Comparison of ENCODE assay signal across 9 mouse cellular contexts in genomic region chr5:111267100-111267499, GRCm38 (mm10).
DNase-seq lines count a peak whose midpoint lies in the region; ATAC-seq lines count a peak whose summit lies in the region.
"Had no signal": no experiment of that assay in that cellular context is flagged by ENCODE, and none has a peak within 500 bp of the region (broad histone marks: within the 10 kb centered on the region; RNA-seq: fewer than 3 reads in every experiment).

No protein-coding gene starts in this region.

- no peak overlapping the region for H3K4me2 ChIP-seq in kidney, embryonic 14.5 days (replicated peaks; ENCODE audit: low read depth, low read length)

- no peaks in the 10 kb centered on the region for H3K27me3 ChIP-seq in kidney, embryonic 14.5 days (ENCODE audit: control insufficient read depth, insufficient read depth, low read length)

- H3K27ac ChIP-seq in kidney, embryonic 14.5 days (ENCODE audit: low read depth, low read length), result no peak overlapping the region
- H3K27ac ChIP-seq: liver, embryonic 14.5 days had no signal

- no peak overlapping the region for H3K9ac ChIP-seq in kidney, embryonic 14.5 days (ENCODE audit: low read depth, low read length)
- H3K9ac ChIP-seq: liver, embryonic 14.5 days had no signal

- WGBS in kidney, embryonic 14.5 days, result 91% methylated on average over 3 of the region's 3 CpGs

- DNase-seq in kidney, adult 11 months, result peak; percentile 68
- DNase-seq in heart, adult 9 months (ENCODE audit: low spot score in 2 of 2), result peak; percentile 62 to 84
- peak; percentile 38 to 70 for DNase-seq in kidney, adult 8-10 months
- DNase-seq in lung, postnatal 4 days, result peak; percentile 66 to 83
- no peak for DNase-seq in right cerebral cortex, adult 2 months (ENCODE audit: low spot score in 2 of 2)
- no peak for DNase-seq in urinary bladder, postnatal 36 days (ENCODE audit: low spot score in 2 of 2)
- DNase-seq: right cerebral cortex, postnatal 4 days had no signal

- peaks cover 25% of the 10 kb centered on the region for H3K4me1 ChIP-seq in kidney, embryonic 14.5 days (ENCODE audit: control insufficient read depth, insufficient read depth, low read length)

- peaks cover 9% of the 10 kb centered on the region; the same call in 1 of the 2 replicates for H3K9me3 ChIP-seq in kidney, embryonic 14.5 days (ENCODE audit: control insufficient read depth, low read length)

- peaks cover 19% of the 10 kb centered on the region; the same call in 1 of the 2 replicates for H3K36me3 ChIP-seq in kidney, embryonic 14.5 days (ENCODE audit: control insufficient read depth, insufficient read depth, low read length)

- ATAC-seq in kidney, embryonic 14.5 days (ENCODE audit: low FRiP score, low TSS enrichment), result no peak

- no peak overlapping the region for H3K4me3 ChIP-seq in kidney, embryonic 14.5 days (ENCODE audit: low read length)

Comparison
In these comparisons a context has a peak if more than half of its experiments do, and no peak if none do; other contexts are left out.
1. DNase-seq: peak in kidney, adult 11 months (single experiment), heart, adult 9 months (2 of 2), kidney, adult 8-10 months (2 of 2) and lung, postnatal 4 days (2 of 2); none in right cerebral cortex, adult 2 months (0 of 2) and urinary bladder, postnatal 36 days (0 of 2).